Comparison of ENCODE assay signal across 34 mouse cellular contexts in genomic region chr13:31863461-31863860, GRCm38 (mm10). TPM values are rescaled to one million over a fixed set of nuclear protein-coding genes. Genes with fewer than 3 reads are reported as not detected.
A peak's percentile ranks its signal among the peaks of the same experiment; 100 is the strongest.
DNase-seq lines count a peak whose midpoint lies in the region; ATAC-seq and TF ChIP-seq lines count a peak whose summit lies in the region.
"Had no signal": no experiment of that assay in that cellular context is flagged by ENCODE, and none has a peak within 500 bp of the region (broad histone marks: within the 10 kb centered on the region; RNA-seq: fewer than 3 reads in every experiment).

No protein-coding gene starts in this region.

- H3K27me3 ChIP-seq in forebrain, embryonic 15.5 days, result no peaks in the 10 kb centered on the region
- H3K27me3 ChIP-seq in forebrain, embryonic 14.5 days (replicated peaks; ENCODE audit: control insufficient read depth, insufficient read depth, low read length), result no peaks in the 10 kb centered on the region
- H3K27me3 ChIP-seq in midbrain, postnatal 0 days (ENCODE audit: insufficient read depth, low read length), result no peaks in the 10 kb centered on the region
- H3K27me3 ChIP-seq in midbrain, embryonic 10.5 days (ENCODE audit: low read depth, poor library complexity, severe bottlenecking), result no peaks in the 10 kb centered on the region
- no peaks in the 10 kb centered on the region for H3K27me3 ChIP-seq in embryonic facial prominence, embryonic 15.5 days
- H3K27me3 ChIP-seq: hindbrain, embryonic 13.5 days; lung, embryonic 15.5 days; stomach, embryonic 15.5 days had no signal

- H3K27ac ChIP-seq in forebrain, embryonic 15.5 days (replicated peaks), result no peak overlapping the region
- H3K27ac ChIP-seq in forebrain, embryonic 14.5 days (ENCODE audit: low read depth, low read length), result no peak overlapping the region
- no peak overlapping the region for H3K27ac ChIP-seq in midbrain, postnatal 0 days (ENCODE audit: low read depth, low read length)
- no peak overlapping the region for H3K27ac ChIP-seq in midbrain, embryonic 10.5 days (replicated peaks)
- peak overlapping the region; percentile 34; the same call in 1 of the 2 replicates for H3K27ac ChIP-seq in embryonic facial prominence, embryonic 15.5 days (replicated peaks)
- H3K27ac ChIP-seq: heart, embryonic 10.5 days; hindbrain, embryonic 13.5 days; limb, embryonic 12.5 days; lung, embryonic 15.5 days; stomach, embryonic 15.5 days had no signal

- H3K4me2 ChIP-seq in forebrain, embryonic 15.5 days (replicated peaks), result no peak overlapping the region
- H3K4me2 ChIP-seq in forebrain, embryonic 14.5 days (ENCODE audit: low read length), result no peak overlapping the region
- no peak overlapping the region for H3K4me2 ChIP-seq in midbrain, postnatal 0 days (ENCODE audit: low read depth, low read length, poor library complexity, severe bottlenecking)
- H3K4me2 ChIP-seq in embryonic facial prominence, embryonic 15.5 days (replicated peaks), result no peak overlapping the region
- H3K4me2 ChIP-seq: hindbrain, embryonic 13.5 days; limb, embryonic 12.5 days; liver, embryonic 11.5 days; lung, embryonic 15.5 days; midbrain, embryonic 11.5 days; stomach, embryonic 15.5 days had no signal

- TF ChIP-seq POLR2A in brain, embryonic 14.5 days (IDR thresholded peaks at IDR 0.05; ENCODE audit: borderline replicate concordance, extremely low read depth, insufficient read depth, insufficient read length, poor library complexity, severe bottlenecking), result no peak

- no peak for TF ChIP-seq CTCF in midbrain, postnatal 0 days (IDR thresholded peaks at IDR 0.05)
- TF ChIP-seq CTCF in brain, embryonic 14.5 days (IDR thresholded peaks at IDR 0.05; ENCODE audit: borderline replicate concordance, extremely low read depth, insufficient read depth, insufficient read length), result no peak

- no peak overlapping the region for H3K9ac ChIP-seq in forebrain, embryonic 15.5 days (replicated peaks)
- no peak overlapping the region for H3K9ac ChIP-seq in forebrain, embryonic 14.5 days (ENCODE audit: low read length)
- no peak overlapping the region for H3K9ac ChIP-seq in midbrain, postnatal 0 days (replicated peaks; ENCODE audit: low read length, poor library complexity, severe bottlenecking)
- no peak overlapping the region for H3K9ac ChIP-seq in embryonic facial prominence, embryonic 15.5 days
- H3K9ac ChIP-seq: hindbrain, embryonic 13.5 days; limb, embryonic 12.5 days; lung, embryonic 15.5 days; stomach, embryonic 15.5 days had no signal

- H3K4me1 ChIP-seq in forebrain, embryonic 15.5 days, result peaks cover 4% of the 10 kb centered on the region; the same call in 1 of the 2 replicates
- H3K4me1 ChIP-seq in forebrain, embryonic 14.5 days (ENCODE audit: control insufficient read depth, insufficient read depth, low read length), result no peaks in the 10 kb centered on the region
- no peaks in the 10 kb centered on the region for H3K4me1 ChIP-seq in midbrain, postnatal 0 days (ENCODE audit: insufficient read depth, low read length)
- H3K4me1 ChIP-seq in midbrain, embryonic 10.5 days, result no peaks in the 10 kb centered on the region
- H3K4me1 ChIP-seq in embryonic facial prominence, embryonic 15.5 days, result peaks cover 8% of the 10 kb centered on the region; the same call in 1 of the 2 replicates
- H3K4me1 ChIP-seq: heart, embryonic 10.5 days; hindbrain, embryonic 13.5 days; lung, embryonic 15.5 days; stomach, embryonic 15.5 days had no signal

- H3K36me3 ChIP-seq in forebrain, embryonic 15.5 days, result no peaks in the 10 kb centered on the region
- no peaks in the 10 kb centered on the region for H3K36me3 ChIP-seq in forebrain, embryonic 14.5 days (ENCODE audit: control insufficient read depth, insufficient read depth, low read length)
- H3K36me3 ChIP-seq in midbrain, postnatal 0 days (ENCODE audit: insufficient read depth, low read length), result no peaks in the 10 kb centered on the region
- H3K36me3 ChIP-seq in midbrain, embryonic 10.5 days, result no peaks in the 10 kb centered on the region
- H3K36me3 ChIP-seq in embryonic facial prominence, embryonic 15.5 days, result no peaks in the 10 kb centered on the region
- H3K36me3 ChIP-seq: heart, embryonic 10.5 days; hindbrain, embryonic 13.5 days; limb, embryonic 12.5 days; lung, embryonic 15.5 days; stomach, embryonic 15.5 days had no signal

- 0 out of 2 replicates have a peak, but pooled peaks have one; percentile 29 for ATAC-seq in forebrain, embryonic 15.5 days (replicated peaks)
- ATAC-seq in forebrain, embryonic 14.5 days, result no peak
- ATAC-seq in midbrain, postnatal 0 days (ENCODE audit: low FRiP score), result peak; percentile 42; the same call in 1 of the 2 replicates
- ATAC-seq in embryonic facial prominence, embryonic 15.5 days (ENCODE audit: insufficient number of reproducible peaks, low FRiP score, low TSS enrichment, low read depth), result no peak
- ATAC-seq: activated CD4-positive, CD25-positive, alpha-beta regulatory T cell, adult 4 months; CD4-positive, CD25-positive, alpha-beta regulatory T cell, adult 4 months; intestine, postnatal 0 days had no signal

- 81% methylated on average over 9 of the region's 9 CpGs for WGBS in forebrain, embryonic 15.5 days
- WGBS in forebrain, embryonic 14.5 days, result 84% methylated on average over 9 of the region's 9 CpGs
- 79% methylated on average over 9 of the region's 9 CpGs for WGBS in midbrain, postnatal 0 days
- WGBS in midbrain, embryonic 10.5 days, result 87% methylated on average over 9 of the region's 9 CpGs
- 29% methylated on average over 9 of the region's 9 CpGs for WGBS in embryonic facial prominence, embryonic 15.5 days

- no peaks in the 10 kb centered on the region for H3K9me3 ChIP-seq in forebrain, embryonic 15.5 days
- no peaks in the 10 kb centered on the region for H3K9me3 ChIP-seq in forebrain, embryonic 14.5 days (replicated peaks; ENCODE audit: control insufficient read depth, low read length)
- no peaks in the 10 kb centered on the region for H3K9me3 ChIP-seq in midbrain, postnatal 0 days (ENCODE audit: low read length)
- H3K9me3 ChIP-seq in midbrain, embryonic 10.5 days (replicated peaks), result no peaks in the 10 kb centered on the region
- H3K9me3 ChIP-seq in embryonic facial prominence, embryonic 15.5 days (replicated peaks), result no peaks in the 10 kb centered on the region
- H3K9me3 ChIP-seq: heart, embryonic 10.5 days; hindbrain, embryonic 13.5 days; limb, embryonic 12.5 days; lung, embryonic 15.5 days; stomach, embryonic 15.5 days had no signal

- H3K4me3 ChIP-seq in forebrain, embryonic 15.5 days, result no peak overlapping the region
- H3K4me3 ChIP-seq in forebrain, embryonic 14.5 days (ENCODE audit: low read depth, low read length), result no peak overlapping the region
- no peak overlapping the region for H3K4me3 ChIP-seq in midbrain, postnatal 0 days (ENCODE audit: low read depth, low read length)
- H3K4me3 ChIP-seq in midbrain, embryonic 10.5 days, result no peak overlapping the region
- H3K4me3 ChIP-seq in embryonic facial prominence, embryonic 15.5 days (replicated peaks), result no peak overlapping the region
- H3K4me3 ChIP-seq: erythroblast, embryonic 14.5 days; heart, embryonic 10.5 days; hindbrain, embryonic 13.5 days; limb, embryonic 12.5 days; lung, embryonic 15.5 days; stomach, embryonic 15.5 days had no signal

- DNase-seq in forebrain, embryonic 14.5 days (ENCODE audit: low spot score), result no peak
- DNase-seq in midbrain, postnatal 0 days (ENCODE audit: low spot score), result no peak
- no peak for DNase-seq in midbrain, embryonic 10.5 days (ENCODE audit: low spot score)
- peak; percentile 7 for DNase-seq in brain, embryonic 14.5 days (ENCODE audit: low read depth)
- no peak for DNase-seq in yolk sac, embryonic 10.5 days (ENCODE audit: low spot score)
- DNase-seq: adrenal gland, adult 2 months; adrenal gland, postnatal 36 days; cerebellum, adult 8-10 months; cerebellum, postnatal 25 days; gastrocnemius, postnatal 25 days; heart, adult 11 months; heart, postnatal 36 days; kidney, adult 9 months; kidney, postnatal 10 days; layer of hippocampus, adult 9-11 months; right cerebral cortex, postnatal 14 days; thymus, adult 18-20 months; thymus, postnatal 25 days had no signal

RNA-seq across cellular contexts. Expression of gene Foxc1, which starts 57.0 kb away (rescaled TPM):
- 1.0 and 1.2 TPM in 2 replicates for polyA plus RNA-seq in forebrain, embryonic 15.5 days (2015; fragmentation: Nextera tagmentation; extraction: Ambion mirVana)
- polyA plus RNA-seq in forebrain, embryonic 14.5 days (2014; fragmentation: Nextera tagmentation; extraction: Ambion mirVana), result 1.4 and 1.5 TPM in 2 replicates
- 12.6 and 17.1 TPM in 2 replicates for total RNA-seq in midbrain, postnatal 0 days (2014; rRNA removed)
- polyA plus RNA-seq in midbrain, postnatal 0 days (2015; fragmentation: Nextera tagmentation; extraction: Ambion mirVana), result 1.8 and 2.2 TPM in 2 replicates
- polyA plus RNA-seq in midbrain, embryonic 10.5 days (2016; fragmentation: Nextera tagmentation; extraction: Ambion mirVana), result 2.1 and 2.2 TPM in 2 replicates
- 3.8 and 6.3 TPM in 2 replicates for polyA plus RNA-seq in brain, embryonic 14.5 days (2012; rRNA removed)
- 1.8 and 2.0 TPM in 2 replicates for polyA plus RNA-seq in embryonic facial prominence, embryonic 15.5 days (2015; fragmentation: Nextera tagmentation; extraction: Ambion mirVana)
- total RNA-seq: megakaryocyte progenitor cell, adult 5-6 weeks; monocyte, adult 5-6 weeks had no signal
- polyA plus RNA-seq: activated CD4-positive, CD25-positive, alpha-beta regulatory T cell, adult 4 months; CD4-positive, CD25-positive, alpha-beta regulatory T cell, adult 4 months; erythroblast, embryonic 14.5 days; liver, embryonic 16.5 days had no signal

Comparison
In these comparisons a context has a peak if more than half of its experiments do, and no peak if none do; other contexts are left out.
1. ATAC-seq: peak in forebrain, embryonic 15.5 days (single experiment) and midbrain, postnatal 0 days (single experiment); none in forebrain, embryonic 14.5 days (single experiment) and embryonic facial prominence, embryonic 15.5 days (single experiment).